Mouse (Mus musculus): Measurements from ENCODE around the gene Dnah17. TPM values are rescaled to one million over a fixed set of nuclear protein-coding genes. Genes with fewer than 3 reads are reported as not detected.

The Dnah17 gene
- polyA plus RNA-seq, 1 experiment from 2014 or later = 0.40 TPM

DNA sequence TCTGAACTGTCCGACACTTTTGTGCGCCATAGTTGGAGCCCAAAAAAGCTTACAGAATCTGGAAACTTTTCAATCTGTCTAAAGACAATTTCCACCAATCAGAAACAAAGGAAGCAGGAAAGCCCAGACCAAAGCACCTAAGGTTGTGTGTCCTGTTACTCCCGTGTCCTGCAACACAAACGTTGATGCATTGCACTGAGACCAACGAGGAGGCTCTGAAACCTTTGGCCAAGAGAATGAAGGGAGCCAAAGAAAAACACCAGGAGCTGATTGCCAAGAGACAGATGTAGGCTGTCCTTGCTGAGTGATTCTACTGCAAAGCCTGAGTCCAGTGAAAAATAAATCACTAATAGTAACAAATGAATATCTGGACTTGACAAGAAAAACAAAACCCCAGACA, 156.9 kb downstream of the Dnah17 start:
- peaks cover 15% of the 10 kb centered on the region for H3K4me1 ChIP-seq (ENCODE audit: control insufficient read depth, low read depth, low read length)
- ATAC-seq (ENCODE audit: low read depth) = no peak
- H3K27ac ChIP-seq (ENCODE audit: low read length) = no peak overlapping the region
- H3K9ac ChIP-seq (ENCODE audit: low read depth, low read length) = no peak overlapping the region
- 31% methylated on average over 5 of the region's 5 CpGs for WGBS (ENCODE audit: insufficient replicate concordance)
- no peak overlapping the region for H3K4me2 ChIP-seq (ENCODE audit: low read depth, low read length)
- no peaks in the 10 kb centered on the region for H3K9me3 ChIP-seq (replicated peaks; ENCODE audit: control insufficient read depth, low read length)
- H3K27me3 ChIP-seq (ENCODE audit: control insufficient read depth, insufficient read depth, low read depth, low read length) = peaks cover 31% of the 10 kb centered on the region
- no peak overlapping the region for H3K4me3 ChIP-seq (ENCODE audit: low read depth, low read length)
- H3K36me3 ChIP-seq (ENCODE audit: control insufficient read depth, insufficient read depth) = no peaks in the 10 kb centered on the region

DNA sequence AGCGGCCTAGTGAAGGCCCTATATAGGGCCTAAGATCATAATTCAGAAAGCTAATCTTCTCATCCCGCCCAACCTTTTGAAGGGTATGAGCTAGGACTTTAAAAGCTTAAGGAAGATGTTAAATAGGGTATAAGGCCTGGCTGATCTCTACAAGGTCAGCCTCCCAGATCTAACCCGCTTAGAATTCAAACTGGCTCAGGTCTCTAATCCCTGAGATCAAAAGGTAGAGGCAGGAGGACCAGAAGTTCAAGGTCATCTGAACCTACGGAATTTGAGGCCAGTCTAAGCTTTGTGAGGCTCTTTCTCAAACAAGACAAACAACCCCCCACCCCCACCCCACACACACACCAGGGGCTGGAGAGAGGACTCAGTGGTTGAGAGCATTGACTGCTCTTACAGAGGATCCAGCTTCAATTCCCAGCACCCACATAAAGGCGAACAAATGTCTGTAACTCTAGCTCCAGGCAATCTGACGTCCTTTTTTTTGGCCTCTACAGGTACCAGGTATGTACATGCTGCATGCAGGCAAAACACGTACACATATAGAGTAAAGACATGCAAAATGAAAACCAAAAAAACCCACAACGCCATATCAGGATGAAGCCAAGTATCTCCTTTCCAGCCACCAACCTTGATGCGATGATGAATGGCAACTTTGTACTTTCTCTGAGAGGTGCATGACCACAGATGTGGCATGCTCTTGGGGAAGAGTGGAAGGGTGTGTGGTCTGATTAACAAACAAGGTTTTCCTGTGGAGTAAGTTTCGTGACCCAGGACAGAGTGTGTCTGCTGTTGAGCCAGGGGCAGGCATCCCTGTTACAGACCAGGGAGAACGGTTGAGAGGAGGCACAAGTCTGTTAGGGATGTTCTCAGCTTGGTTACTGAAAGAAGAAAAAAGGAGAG, 157.5 kb downstream of the Dnah17 start:
- H3K27me3 ChIP-seq (ENCODE audit: control insufficient read depth, insufficient read depth, low read depth, low read length) = peaks cover 38% of the 10 kb centered on the region
- 45% methylated on average over 11 of the region's 11 CpGs for WGBS (ENCODE audit: insufficient replicate concordance)
- peaks cover 15% of the 10 kb centered on the region for H3K4me1 ChIP-seq (ENCODE audit: control insufficient read depth, low read depth, low read length)

More for the DNA sequence above, 157.5 kb downstream of the Dnah17 start:
- Histone ChIP-seq H3K36me3 (ENCODE audit: control insufficient read depth, insufficient read depth) (no peaks in the 10 kb centered on the region), H3K9ac (ENCODE audit: low read depth, low read length) (no peak overlapping the region), H3K27ac (ENCODE audit: low read length) (no peak overlapping the region), H3K9me3 (replicated peaks; ENCODE audit: control insufficient read depth, low read length) (no peaks in the 10 kb centered on the region), H3K4me3 (ENCODE audit: low read depth, low read length) (no peak overlapping the region), H3K4me2 (ENCODE audit: low read depth, low read length) (no peak overlapping the region)
- ATAC-seq (ENCODE audit: low read depth) = no peak

Small RNAs within 50 kb of the gene (microRNA-seq; reads per million reads assigned to microRNA genes)
- not detected for gene Mir6933

Other genes with a start within 250 kb of the Dnah17 start
- 6.1 and 6.7 TPM in 2 replicates for gene Socs3, start 160.6 kb downstream of the Dnah17 start, polyA plus RNA-seq (2015; fragmentation: Nextera tagmentation; extraction: Ambion mirVana)
- 13.5 and 13.7 TPM in 2 replicates for gene Pgs1, start 144.3 kb downstream of the Dnah17 start, polyA plus RNA-seq (2015; fragmentation: Nextera tagmentation; extraction: Ambion mirVana)
- 3.9 and 4.1 TPM in 2 replicates for gene Cyth1, start 118.0 kb upstream of the Dnah17 start, polyA plus RNA-seq (2015; fragmentation: Nextera tagmentation; extraction: Ambion mirVana)
- gene Usp36, start 159.6 kb upstream of the Dnah17 start, polyA plus RNA-seq (2015; fragmentation: Nextera tagmentation; extraction: Ambion mirVana) = 4.9 and 5.7 TPM in 2 replicates
- not detected in 2 replicates for gene Cep295nl, start 211.9 kb upstream of the Dnah17 start, polyA plus RNA-seq (2015; fragmentation: Nextera tagmentation; extraction: Ambion mirVana)
- 5.1 and 6.1 TPM in 2 replicates for gene Timp2, start 225.1 kb upstream of the Dnah17 start, polyA plus RNA-seq (2015; fragmentation: Nextera tagmentation; extraction: Ambion mirVana)

Measured in liver, embryonic 16.5 days (tissue).